Mouse (Mus musculus): ENCODE data around the gene Grid1.

The Grid1 gene

GRCm38 (mm10) chr14:35219021-35219420, 399.1 kb downstream of the Grid1 start:
- no peak for DNase-seq (ENCODE audit: low read depth)

GRCm38 (mm10) chr14:35222196-35222595, 402.3 kb downstream of the Grid1 start:
- no peak for DNase-seq (ENCODE audit: low read depth)

- no peak for DNase-seq (ENCODE audit: low read depth)
These were observed 407.7 kb downstream of the Grid1 start for GRCm38 (mm10) chr14:35227581-35227980.

GRCm38 (mm10) chr14:35231384-35231783, 411.5 kb downstream of the Grid1 start:
- DNase-seq (ENCODE audit: low read depth) = no peak

GRCm38 (mm10) chr14:35242882-35243281, 423.0 kb downstream of the Grid1 start:
- no peak for DNase-seq (ENCODE audit: low read depth)

GRCm38 (mm10) chr14:35244776-35245548, 425.1 kb downstream of the Grid1 start:
- no peak for DNase-seq (ENCODE audit: low read depth)

GRCm38 (mm10) chr14:35250412-35250811, 430.5 kb downstream of the Grid1 start:
- no peak for DNase-seq (ENCODE audit: low read depth)

GRCm38 (mm10) chr14:35254477-35254876, 434.6 kb downstream of the Grid1 start:
- DNase-seq (ENCODE audit: low read depth) = no peak

- no peak for DNase-seq (ENCODE audit: low read depth)
These were observed 450.4 kb downstream of the Grid1 start for GRCm38 (mm10) chr14:35270260-35270659.

- DNase-seq (ENCODE audit: low read depth) = no peak
These were observed 489.3 kb downstream of the Grid1 start for GRCm38 (mm10) chr14:35309201-35309600.

- DNase-seq (ENCODE audit: low read depth) = no peak
These were observed 493.7 kb downstream of the Grid1 start for GRCm38 (mm10) chr14:35313380-35314299.

- no peak for DNase-seq (ENCODE audit: low read depth)
These were observed 506.4 kb downstream of the Grid1 start for GRCm38 (mm10) chr14:35326306-35326705.

GRCm38 (mm10) chr14:35336561-35336960, 516.7 kb downstream of the Grid1 start:
- no peak for DNase-seq (ENCODE audit: low read depth)

- DNase-seq (ENCODE audit: low read depth) = no peak
These were observed 536.1 kb downstream of the Grid1 start for GRCm38 (mm10) chr14:35356011-35356410.

- DNase-seq (ENCODE audit: low read depth) = no peak
These were observed 536.7 kb downstream of the Grid1 start for GRCm38 (mm10) chr14:35356480-35357085.

GRCm38 (mm10) chr14:35358136-35358821, 538.4 kb downstream of the Grid1 start:
- no peak for DNase-seq (ENCODE audit: low read depth)

GRCm38 (mm10) chr14:35365177-35365944, 545.5 kb downstream of the Grid1 start:
- no peak for DNase-seq (ENCODE audit: low read depth)

- DNase-seq (ENCODE audit: low read depth) = no peak
These were observed 554.5 kb downstream of the Grid1 start for GRCm38 (mm10) chr14:35374374-35374773.

- no peak for DNase-seq (ENCODE audit: low read depth)
These were observed 573.7 kb downstream of the Grid1 start for GRCm38 (mm10) chr14:35393591-35393990.

- no peak for DNase-seq (ENCODE audit: low read depth)
These were observed 584.5 kb downstream of the Grid1 start for GRCm38 (mm10) chr14:35404249-35404908.

- no peak for DNase-seq (ENCODE audit: low read depth)
These were observed 610.4 kb downstream of the Grid1 start for GRCm38 (mm10) chr14:35430259-35430658.

Measured in induced T-regulatory cell, adult 2 months (primary cell).